Mouse (Mus musculus) R1 (cell line): ENCODE data around the gene Ssr1.

Experiments
- DNase-seq: peaks from one replicate; pipeline ENCODE4 v3.0.0-alpha.2; 2018; ENCODE audit warnings: low read depth, low spot score

Ssr1 gene

DNA sequence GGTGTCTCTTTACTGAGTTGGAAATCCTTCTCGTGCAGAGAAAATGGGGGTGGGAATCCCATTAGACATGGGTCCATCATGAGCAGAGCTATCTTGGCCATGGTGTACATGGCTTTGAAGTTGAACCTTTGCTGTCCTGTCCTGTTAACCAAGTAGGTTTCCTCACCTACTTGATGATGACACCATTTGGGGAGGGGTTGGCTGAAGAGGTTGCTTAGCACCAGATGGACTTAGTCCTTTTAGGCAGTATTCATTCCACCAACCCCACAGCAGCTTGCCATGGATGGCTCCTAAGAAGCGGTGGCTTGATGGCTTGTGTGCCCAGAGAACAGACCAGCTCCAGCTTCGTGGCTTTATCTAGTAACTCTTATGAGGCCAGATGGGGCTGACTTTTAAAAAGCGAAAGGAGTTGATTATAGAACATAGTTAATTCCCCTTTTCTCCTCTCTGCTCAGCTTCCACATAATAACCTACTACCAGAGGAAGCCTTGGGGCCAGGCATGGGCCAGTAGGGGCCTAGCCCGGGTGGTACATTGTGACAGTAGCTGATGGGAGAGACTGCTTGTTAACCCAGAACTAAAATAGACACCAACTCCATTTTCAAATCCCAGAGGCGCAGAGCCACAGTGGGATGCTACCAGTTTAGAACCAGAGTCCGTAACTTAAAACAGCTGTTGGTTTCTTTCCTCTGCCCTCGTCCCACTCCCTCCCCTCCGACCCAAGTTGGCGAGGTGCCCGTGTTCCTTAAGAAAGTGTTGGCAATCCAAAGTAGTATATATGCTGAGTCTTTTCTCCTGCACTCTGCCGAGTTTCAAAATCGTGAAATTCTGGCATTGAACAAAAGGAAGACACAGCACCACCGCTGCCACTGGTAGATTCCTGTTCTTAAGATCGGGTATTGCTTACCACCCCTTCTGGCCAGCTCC lies 75.4 kb downstream of the Ssr1 start:
- DNase-seq, result no peak
